Mouse (Mus musculus) myocyte (in vitro differentiated cells): ENCODE measurements around the gene Tle3. TPM values are rescaled to one million over a fixed set of nuclear protein-coding genes. Genes with fewer than 3 reads are reported as not detected.

Source experiments
- H3K27me3 ChIP-seq: one replicate; pipeline ENCODE4 v1.6.1; 2011; ENCODE audit not compliant: control insufficient read depth, insufficient read depth, insufficient read length
- H3K36me3 ChIP-seq: one replicate; pipeline ENCODE4 v1.6.1; 2011; ENCODE audit not compliant: control insufficient read depth, insufficient read depth
- H3K4me2 ChIP-seq: one replicate; pipeline ENCODE4 v1.6.1; 2011; ENCODE audit warnings: low read depth, control low read depth
- H3K4me3 ChIP-seq: one replicate; pipeline ENCODE4 v1.5.1; 2011; ENCODE audit warnings: mild to moderate bottlenecking, control low read depth, moderate library complexity
- H3K79me2 ChIP-seq: one replicate; pipeline ENCODE4 v1.6.1; 2011; ENCODE audit not compliant: control insufficient read depth, insufficient read depth
- H3ac ChIP-seq: one replicate; pipeline ENCODE4 v1.6.1; 2011; ENCODE audit not compliant: control insufficient read depth, insufficient read length
- CEBPB ChIP-seq: IDR thresholded peaks from 2 replicates; pipeline ENCODE4 v1.6.1; 2011; ENCODE audit warnings: mild to moderate bottlenecking, moderate library complexity; ENCODE audit not compliant: poor library complexity, insufficient read depth, severe bottlenecking
- E2F4 ChIP-seq: IDR thresholded peaks from one replicate; pipeline ENCODE4 v1.6.1; 2011; ENCODE audit warnings: mild to moderate bottlenecking, control low read depth, moderate library complexity; ENCODE audit not compliant: insufficient read depth
- MAX ChIP-seq: IDR thresholded peaks from one replicate; pipeline ENCODE4 v1.6.1; 2011; ENCODE audit warnings: low read depth, mild to moderate bottlenecking, control low read depth
- MYOD1 ChIP-seq, 3 experiments: IDR thresholded peaks; one replicate each; pipeline ENCODE4 v1.6.1; 2011; ENCODE audit warnings: control low read depth in 2 of 3, low read depth in 2 of 3, mild to moderate bottlenecking in 2 of 3, moderate library complexity in 1 of 3; ENCODE audit not compliant: insufficient read length in 2 of 3, control insufficient read depth in 1 of 3
- MYOG ChIP-seq, 3 experiments: IDR thresholded peaks; one replicate each; pipeline ENCODE4 v1.6.1; 2011; ENCODE audit warnings: control low read depth in 2 of 3, low read depth in 2 of 3, mild to moderate bottlenecking in 2 of 3; ENCODE audit not compliant: insufficient read length in 2 of 3, control insufficient read depth in 1 of 3, insufficient read depth in 1 of 3
- POLR2A ChIP-seq: IDR thresholded peaks from one replicate; pipeline ENCODE4 v1.6.1; 2011; ENCODE audit warnings: low read depth, mild to moderate bottlenecking, control low read depth, moderate library complexity; ENCODE audit not compliant: insufficient read length
- POLR2AphosphoS2 ChIP-seq: IDR thresholded peaks from one replicate; pipeline ENCODE4 v1.6.1; 2011; ENCODE audit warnings: low read depth, control low read depth; ENCODE audit not compliant: insufficient read length
- REST ChIP-seq: IDR thresholded peaks from one replicate; pipeline ENCODE4 v1.6.1; 2011; ENCODE audit warnings: mild to moderate bottlenecking, control low read depth, moderate library complexity; ENCODE audit not compliant: insufficient read depth, insufficient read length
- SRF ChIP-seq: IDR thresholded peaks from one replicate; pipeline ENCODE4 v1.6.1; 2011; ENCODE audit warnings: low read depth; ENCODE audit not compliant: control insufficient read depth, insufficient read length
- TCF12 ChIP-seq: IDR thresholded peaks from one replicate; pipeline ENCODE4 v1.6.1; 2011; ENCODE audit warnings: mild to moderate bottlenecking, control low read depth; ENCODE audit not compliant: poor library complexity, insufficient read depth, severe bottlenecking
- TCF3 ChIP-seq: IDR thresholded peaks from one replicate; pipeline ENCODE4 v1.6.1; 2011; ENCODE audit warnings: low read depth, control low read depth; ENCODE audit not compliant: insufficient read length
- USF1 ChIP-seq: IDR thresholded peaks from one replicate; pipeline ENCODE4 v1.6.1; 2011; ENCODE audit warnings: low read depth, mild to moderate bottlenecking, control low read depth, moderate library complexity
- polyA plus RNA-seq: library from polyadenylated mRNA; unstranded; fragments of >200 nt; fragmentation: generic; extraction: Trizol; gene quantifications from one replicate; pipeline ENCODE4 v1.2.1, GENCODE M21; 2012; ENCODE audit warnings: missing spikeins

The Tle3 gene
- polyA plus RNA-seq, 1 experiment: 62.1 TPM

GRCm38 (mm10) chr9:61373634-61373941, 1.4 kb downstream of the Tle3 start:
- peak overlapping the region; percentile 96 for H3K4me2 ChIP-seq
- peaks cover 4% of the 10 kb centered on the region for H3K36me3 ChIP-seq
- H3K27me3 ChIP-seq: no peaks in the 10 kb centered on the region
- H3ac ChIP-seq: peak overlapping the region; percentile 86
- TF ChIP-seq REST: no peak
- peaks cover 50% of the 10 kb centered on the region for H3K79me2 ChIP-seq
- peak overlapping the region; percentile 94 for H3K4me3 ChIP-seq

GRCm38 (mm10) chr9:61373942-61374900, 2.1 kb downstream of the Tle3 start:
- peaks cover 4% of the 10 kb centered on the region for H3K36me3 ChIP-seq
- peaks cover 53% of the 10 kb centered on the region for H3K79me2 ChIP-seq
- TF ChIP-seq E2F4 (no peak), POLR2A (peak; percentile 42), MAX (no peak)
- H3K4me3 ChIP-seq: peak overlapping the region; percentile 94
- peak overlapping the region; percentile 86 for H3ac ChIP-seq
- peak overlapping the region; percentile 96 for H3K4me2 ChIP-seq
- no peaks in the 10 kb centered on the region for H3K27me3 ChIP-seq

- peaks cover 61% of the 10 kb centered on the region for H3K79me2 ChIP-seq
- TF ChIP-seq E2F4 (no peak), MYOD1 (IDR thresholded peaks at IDR 0.05; ENCODE audit: control insufficient read depth in 1 of 3, insufficient read length in 2 of 3, low read depth in 2 of 3) (no peak), TCF12 (no peak), SRF (no peak), CEBPB (no peak), POLR2AphosphoS2 (no peak), MAX (no peak), MYOG (IDR thresholded peaks at IDR 0.05; ENCODE audit: control insufficient read depth in 1 of 3, insufficient read depth in 1 of 3, insufficient read length in 2 of 3, low read depth in 2 of 3) (no peak), REST (no peak), USF1 (no peak), POLR2A (no peak), TCF3 (no peak)
- peak overlapping the region; percentile 86 for H3ac ChIP-seq
- H3K4me3 ChIP-seq: peak overlapping the region; percentile 94
- peak overlapping the region; percentile 96 for H3K4me2 ChIP-seq
- H3K27me3 ChIP-seq: no peaks in the 10 kb centered on the region
- H3K36me3 ChIP-seq: peaks cover 8% of the 10 kb centered on the region
Measured at GRCm38 (mm10) chr9:61375002-61375401, 2.8 kb downstream of the Tle3 start.

GRCm38 (mm10) chr9:61375802-61376561, 3.8 kb downstream of the Tle3 start:
- Histone ChIP-seq H3K27me3 (no peaks in the 10 kb centered on the region), H3K36me3 (peaks cover 9% of the 10 kb centered on the region), H3K4me2 (peak overlapping the region; percentile 96), H3ac (no peak overlapping the region), H3K4me3 (peak overlapping the region; percentile 94), H3K79me2 (peaks cover 66% of the 10 kb centered on the region)
- TF ChIP-seq POLR2A: no peak
- TF ChIP-seq POLR2AphosphoS2: no peak
- no peak for TF ChIP-seq MAX
- no peak for TF ChIP-seq TCF3
- TF ChIP-seq CEBPB: no peak
- TF ChIP-seq MYOD1 (IDR thresholded peaks at IDR 0.05; ENCODE audit: control insufficient read depth in 1 of 3, insufficient read length in 2 of 3, low read depth in 2 of 3): no peak
- TF ChIP-seq REST: no peak
- TF ChIP-seq SRF: no peak
- no peak for TF ChIP-seq E2F4
- no peak for TF ChIP-seq MYOG (IDR thresholded peaks at IDR 0.05; ENCODE audit: control insufficient read depth in 1 of 3, insufficient read depth in 1 of 3, insufficient read length in 2 of 3, low read depth in 2 of 3)
- TF ChIP-seq TCF12: no peak
- no peak for TF ChIP-seq USF1

- Histone ChIP-seq H3ac (no peak overlapping the region), H3K4me2 (peak overlapping the region; percentile 96), H3K79me2 (peaks cover 68% of the 10 kb centered on the region), H3K27me3 (no peaks in the 10 kb centered on the region), H3K4me3 (peak overlapping the region; percentile 94), H3K36me3 (peaks cover 13% of the 10 kb centered on the region)
- TF ChIP-seq TCF3 (no peak), POLR2AphosphoS2 (no peak), POLR2A (no peak), TCF12 (no peak)
Measured at GRCm38 (mm10) chr9:61376650-61377049, 4.5 kb downstream of the Tle3 start.
